25 mouse cellular contexts compared by ENCODE assay signal in the genomic region with DNA sequence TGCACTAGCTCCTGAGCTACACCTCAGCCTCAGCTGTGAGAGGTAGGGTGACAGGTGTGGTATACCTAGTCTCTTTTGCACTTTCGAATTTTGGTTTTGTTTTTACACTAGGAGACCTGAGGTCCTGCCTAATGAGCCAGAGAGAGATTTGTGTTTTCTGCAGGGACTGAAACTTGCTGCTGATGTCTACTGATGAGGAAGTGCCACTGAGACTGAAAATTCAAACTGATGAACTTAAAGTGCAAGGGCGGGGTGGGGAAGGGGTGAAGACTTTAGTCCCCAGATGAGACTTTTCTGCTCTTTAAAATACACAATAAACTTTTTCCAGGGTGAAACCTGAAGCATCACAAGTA. TPM values are rescaled to one million over a fixed set of nuclear protein-coding genes. Genes with fewer than 3 reads are reported as not detected.
DNase-seq lines count a peak whose midpoint lies in the region; ATAC-seq and TF ChIP-seq lines count a peak whose summit lies in the region.
"Had no signal": no experiment of that assay in that cellular context is flagged by ENCODE, and none has a peak within 500 bp of the region (broad histone marks: within the 10 kb centered on the region; RNA-seq: fewer than 3 reads in every experiment).

No protein-coding gene starts in this region.

- TF ChIP-seq POLR2A in cerebellum, adult 2 months (IDR thresholded peaks at IDR 0.05; ENCODE audit: borderline replicate concordance, insufficient read depth, low read length): no peak
- TF ChIP-seq POLR2A in cortical plate, adult 2 months (IDR thresholded peaks at IDR 0.05; ENCODE audit: extremely low read depth, insufficient read depth, low read length): no peak
- no peak for TF ChIP-seq POLR2A in olfactory bulb, adult 2 months (IDR thresholded peaks at IDR 0.05; ENCODE audit: insufficient read depth, low read depth, low read length)

- no peak for ATAC-seq in megakaryocyte, adult 5-6 weeks (ENCODE audit: poor library complexity, severe bottlenecking)
- ATAC-seq: activated CD4-positive, CD25-positive, alpha-beta regulatory T cell, adult 4 months; forebrain, embryonic 15.5 days; intestine, embryonic 15.5 days; Patski had no signal

- no peak for DNase-seq in cerebellum, adult 2 months
- DNase-seq in cerebellum, adult 9-10 months: no peak
- no peak for DNase-seq in left cerebral cortex, adult 2 months (ENCODE audit: extremely low spot score in 1 of 2, low spot score in 2 of 2)
- DNase-seq in left cerebral cortex, adult 18-20 months (ENCODE audit: low spot score in 2 of 2): no peak
- no peak for DNase-seq in heart, postnatal 25 days (ENCODE audit: low spot score)
- DNase-seq: adrenal gland, postnatal 14 days; gastrocnemius, postnatal 36 days; heart, adult 18-20 months; heart, postnatal 10 days had no signal

- 72% methylated on average over 2 of the region's 2 CpGs for WGBS in cerebellum, adult 2 months
- WGBS in olfactory bulb, adult 2 months: 89% methylated on average over 2 of the region's 2 CpGs

- H3K4me3 ChIP-seq in cerebellum, adult 2 months (replicated peaks; ENCODE audit: insufficient read depth, low read depth, low read length): no peak overlapping the region
- no peak overlapping the region for H3K4me3 ChIP-seq in left cerebral cortex, adult 2 months
- H3K4me3 ChIP-seq in cortical plate, adult 2 months (ENCODE audit: insufficient read depth, low read length): no peak overlapping the region
- no peak overlapping the region for H3K4me3 ChIP-seq in olfactory bulb, adult 2 months (ENCODE audit: insufficient read depth, low read depth, low read length)
- H3K4me3 ChIP-seq: forebrain, embryonic 15.5 days; heart, embryonic 10.5 days; hindbrain, embryonic 13.5 days; intestine, embryonic 15.5 days had no signal

- intact Hi-C loops in left cerebral cortex, adult 2 months (cut with DNase I): no loop called here
- intact Hi-C loops in heart, postnatal 25 days (cut with DNase I): no loop called here

- H3K4me1 ChIP-seq in cerebellum, adult 2 months (ENCODE audit: control insufficient read depth, insufficient read depth, low read length): peaks cover 29% of the 10 kb centered on the region
- H3K4me1 ChIP-seq in cortical plate, adult 2 months (ENCODE audit: control insufficient read depth, insufficient read depth, low read length): peaks cover 6% of the 10 kb centered on the region
- H3K4me1 ChIP-seq in olfactory bulb, adult 2 months (ENCODE audit: control insufficient read depth, insufficient read depth, low read length): peaks cover 25% of the 10 kb centered on the region
- H3K4me1 ChIP-seq: forebrain, embryonic 15.5 days; hindbrain, embryonic 13.5 days; intestine, embryonic 15.5 days had no signal

- no peak for TF ChIP-seq CTCF in cerebellum, adult 2 months (IDR thresholded peaks at IDR 0.05; ENCODE audit: borderline replicate concordance, insufficient read depth, low read depth, low read length)
- TF ChIP-seq CTCF in left cerebral cortex, adult 2 months (IDR thresholded peaks at IDR 0.05): no peak
- TF ChIP-seq CTCF in cortical plate, adult 2 months (IDR thresholded peaks at IDR 0.05; ENCODE audit: extremely low read depth, insufficient read depth, low read length): no peak
- no peak for TF ChIP-seq CTCF in olfactory bulb, adult 2 months (IDR thresholded peaks at IDR 0.05; ENCODE audit: insufficient read depth, low read depth, low read length)

- H3K27me3 ChIP-seq in cerebellum, adult 2 months (ENCODE audit: control insufficient read depth, insufficient read depth, low read length): no peaks in the 10 kb centered on the region
- H3K27me3 ChIP-seq: forebrain, embryonic 15.5 days; hindbrain, embryonic 13.5 days; intestine, embryonic 15.5 days; Patski had no signal

- peak overlapping the region; percentile 99 for H3K27ac ChIP-seq in cerebellum, adult 2 months (ENCODE audit: insufficient read depth, low read length)
- peak overlapping the region; percentile 84 for H3K27ac ChIP-seq in left cerebral cortex, adult 2 months
- peak overlapping the region; percentile 36; the same call in 1 of the 2 replicates for H3K27ac ChIP-seq in cortical plate, adult 2 months (ENCODE audit: insufficient read depth, low read length)
- H3K27ac ChIP-seq in olfactory bulb, adult 2 months (ENCODE audit: insufficient read depth, low read depth, low read length): peak overlapping the region; percentile 97
- H3K27ac ChIP-seq: forebrain, embryonic 15.5 days; heart, embryonic 10.5 days; hindbrain, embryonic 13.5 days; intestine, embryonic 15.5 days had no signal

RNA-seq across cellular contexts. Expression of gene Limd2, which starts 19.8 kb away (rescaled TPM):
- polyA plus RNA-seq in cerebellum, adult 2 months (2012; rRNA removed): 36.1 and 41.1 TPM in 2 replicates
- 10 to 100 TPM; 78.1 to 96.5 TPM for total RNA-seq in left cerebral cortex, adult 2 months (2021)
- 10 to 100 TPM; 94.9 to 97.0 TPM for total RNA-seq in left cerebral cortex, adult 18-20 months (2021)
- 86.0 and 102 TPM in 2 replicates for polyA plus RNA-seq in cortical plate, adult 2 months (2012; rRNA removed)
- polyA plus RNA-seq in olfactory bulb, adult 2 months (2012; ENCODE audit: insufficient read depth, insufficient read length, low replicate concordance, missing spikeins): 164 and 291 TPM in 2 replicates
- 242 and 247 TPM in 2 replicates for total RNA-seq in megakaryocyte, adult 5-6 weeks (2015)
- total RNA-seq in megakaryocyte, adult 5-6 weeks (2017): 56.3 and 61.8 TPM in 2 replicates
- total RNA-seq in heart, postnatal 25 days (2021): 1 to 10 TPM; 4.3 to 5.9 TPM

RNA-seq across cellular contexts. Expression of gene Gm10840, which starts 19.8 kb away (rescaled TPM):
- not detected in 2 replicates for polyA plus RNA-seq in cerebellum, adult 2 months (2012; rRNA removed)
- total RNA-seq in left cerebral cortex, adult 2 months (2021): not detected
- 1 to 10 TPM in 1 of 2 experiments, not detected in 1; 1.6 TPM for total RNA-seq in left cerebral cortex, adult 18-20 months (2021)
- not detected in 2 replicates for polyA plus RNA-seq in cortical plate, adult 2 months (2012; rRNA removed)
- not detected in 2 replicates for polyA plus RNA-seq in olfactory bulb, adult 2 months (2012; ENCODE audit: insufficient read depth, insufficient read length, low replicate concordance, missing spikeins)
- 1.4 TPM in 1 of 2 replicates, not detected in the other for total RNA-seq in megakaryocyte, adult 5-6 weeks (2015)
- not detected in 2 replicates for total RNA-seq in megakaryocyte, adult 5-6 weeks (2017)
- total RNA-seq in heart, postnatal 25 days (2021): not detected
- total RNA-seq: adrenal gland, adult 18-20 months; adrenal gland, postnatal 14 days; common myeloid progenitor, adult 5-6 weeks; gastrocnemius, adult 18-20 months; gastrocnemius, postnatal 36 days; heart, adult 18-20 months; heart, postnatal 10 days had no signal
- polyA plus RNA-seq: activated CD4-positive, CD25-positive, alpha-beta regulatory T cell, adult 4 months; C2C12; forebrain, embryonic 11.5 days; frontal cortex, adult 2 months; heart, embryonic 10.5 days; heart, embryonic 14.5 days; hindbrain, embryonic 13.5 days; intestine, embryonic 15.5 days; Patski had no signal

RNA-seq across cellular contexts. Expression of gene Strada, which starts 21.5 kb away (rescaled TPM):
- polyA plus RNA-seq in cerebellum, adult 2 months (2012; rRNA removed): 58.2 and 65.4 TPM in 2 replicates
- total RNA-seq in left cerebral cortex, adult 2 months (2021): 10 to 100 TPM; 30.9 to 31.5 TPM
- 10 to 100 TPM; 24.8 to 29.8 TPM for total RNA-seq in left cerebral cortex, adult 18-20 months (2021)
- 51.9 and 55.2 TPM in 2 replicates for polyA plus RNA-seq in cortical plate, adult 2 months (2012; rRNA removed)
- 209 TPM in 1 of 2 replicates, not detected in the other for polyA plus RNA-seq in olfactory bulb, adult 2 months (2012; ENCODE audit: insufficient read depth, insufficient read length, low replicate concordance, missing spikeins)
- 27.2 and 28.3 TPM in 2 replicates for total RNA-seq in megakaryocyte, adult 5-6 weeks (2015)
- total RNA-seq in megakaryocyte, adult 5-6 weeks (2017): 20.3 and 26.1 TPM in 2 replicates
- total RNA-seq in heart, postnatal 25 days (2021): 1 to 10 TPM; 6.4 to 6.6 TPM

RNA-seq across cellular contexts. Expression of gene Ccdc47, which starts 35.7 kb away (rescaled TPM):
- polyA plus RNA-seq in cerebellum, adult 2 months (2012; rRNA removed): 82.4 and 88.8 TPM in 2 replicates
- total RNA-seq in left cerebral cortex, adult 2 months (2021): 10 to 100 TPM; 83.2 to 84.8 TPM
- total RNA-seq in left cerebral cortex, adult 18-20 months (2021): 10 to 100 TPM; 84.2 to 91.5 TPM
- polyA plus RNA-seq in cortical plate, adult 2 months (2012; rRNA removed): 68.3 and 83.3 TPM in 2 replicates
- polyA plus RNA-seq in olfactory bulb, adult 2 months (2012; ENCODE audit: insufficient read depth, insufficient read length, low replicate concordance, missing spikeins): not detected in 2 replicates
- 25.8 and 36.0 TPM in 2 replicates for total RNA-seq in megakaryocyte, adult 5-6 weeks (2015)
- 110 and 156 TPM in 2 replicates for total RNA-seq in megakaryocyte, adult 5-6 weeks (2017)
- 10 to 100 TPM; 61.9 to 69.2 TPM for total RNA-seq in heart, postnatal 25 days (2021)

RNA-seq across cellular contexts. Expression of gene Ddx42, which starts 36.3 kb away (rescaled TPM):
- polyA plus RNA-seq in cerebellum, adult 2 months (2012; rRNA removed): 45.4 and 45.6 TPM in 2 replicates
- total RNA-seq in left cerebral cortex, adult 2 months (2021): 10 to 100 TPM; 63.4 to 68.7 TPM
- total RNA-seq in left cerebral cortex, adult 18-20 months (2021): 10 to 100 TPM; 64.4 to 68.0 TPM
- polyA plus RNA-seq in cortical plate, adult 2 months (2012; rRNA removed): 41.6 and 43.7 TPM in 2 replicates
- polyA plus RNA-seq in olfactory bulb, adult 2 months (2012; ENCODE audit: insufficient read depth, insufficient read length, low replicate concordance, missing spikeins): not detected in 2 replicates
- 28.6 and 30.3 TPM in 2 replicates for total RNA-seq in megakaryocyte, adult 5-6 weeks (2015)
- total RNA-seq in megakaryocyte, adult 5-6 weeks (2017): 51.7 and 62.6 TPM in 2 replicates
- total RNA-seq in heart, postnatal 25 days (2021): 10 to 100 TPM; 24.5 to 25.7 TPM

Comparison
In these comparisons a context has a peak if more than half of its experiments do, and no peak if none do; other contexts are left out.
1. H3K27ac ChIP-seq: peak in every context shown above with its lines; median percentile 99 in cerebellum, adult 2 months; 97 in olfactory bulb, adult 2 months; 84 in left cerebral cortex, adult 2 months; 36 in cortical plate, adult 2 months.
2. RNA of gene Limd2, which starts 19.8 kb away (total RNA-seq): 56.3 to 247 TPM in megakaryocyte, adult 5-6 weeks, 94.9 to 97.0 TPM in left cerebral cortex, adult 18-20 months and 78.1 to 96.5 TPM in left cerebral cortex, adult 2 months; 4.3 to 5.9 TPM in heart, postnatal 25 days; every median in the first group is over 4 times any median in the second.